In genomic region chr7:144387537-144387936, GRCm38 (mm10) we compare ENCODE assay signal across 18 mouse cellular contexts.
DNase-seq lines count a peak whose midpoint lies in the region; ATAC-seq and TF ChIP-seq lines count a peak whose summit lies in the region.
"Had no signal": no experiment of that assay in that cellular context is flagged by ENCODE, and none has a peak within 500 bp of the region (broad histone marks: within the 10 kb centered on the region; RNA-seq: fewer than 3 reads in every experiment).

No protein-coding gene starts in this region.

- no peak overlapping the region for H3K4me2 ChIP-seq in midbrain, postnatal 0 days (ENCODE audit: low read depth, low read length, poor library complexity, severe bottlenecking)
- no peak overlapping the region for H3K4me2 ChIP-seq in midbrain, embryonic 11.5 days
- H3K4me2 ChIP-seq: embryonic facial prominence, embryonic 15.5 days; hindbrain, embryonic 13.5 days; intestine, embryonic 15.5 days had no signal

- H3K4me1 ChIP-seq in midbrain, postnatal 0 days (ENCODE audit: insufficient read depth, low read length): 0 out of 2 replicates have a peak, but pooled peaks cover 3% of the 10 kb centered on the region
- no peaks in the 10 kb centered on the region for H3K4me1 ChIP-seq in midbrain, embryonic 11.5 days (ENCODE audit: control insufficient read depth, insufficient read depth, low read length)
- no peaks in the 10 kb centered on the region for H3K4me1 ChIP-seq in bone marrow, adult 2 months (ENCODE audit: control insufficient read depth, insufficient read depth, low read length)
- H3K4me1 ChIP-seq: embryonic facial prominence, embryonic 15.5 days; heart, embryonic 10.5 days; intestine, embryonic 15.5 days had no signal

- ATAC-seq in midbrain, postnatal 0 days (ENCODE audit: low FRiP score): no peak
- no peak for ATAC-seq in midbrain, embryonic 11.5 days (ENCODE audit: low FRiP score)
- ATAC-seq: intestine, embryonic 15.5 days had no signal

- H3K27ac ChIP-seq in layer of hippocampus, adult 2 months: no peak overlapping the region
- H3K27ac ChIP-seq in midbrain, postnatal 0 days (ENCODE audit: low read depth, low read length): no peak overlapping the region
- H3K27ac ChIP-seq in midbrain, embryonic 11.5 days (ENCODE audit: low read depth, low read length): no peak overlapping the region
- no peak overlapping the region for H3K27ac ChIP-seq in bone marrow, adult 2 months (ENCODE audit: control insufficient read depth, insufficient read depth, low read depth, low read length, poor library complexity)
- H3K27ac ChIP-seq: embryonic facial prominence, embryonic 15.5 days; gastrocnemius, adult 2 months; heart, embryonic 10.5 days; hindbrain, embryonic 13.5 days; intestine, embryonic 15.5 days had no signal

- 92% methylated on average over 6 of the region's 6 CpGs for WGBS in midbrain, postnatal 0 days
- 92% methylated on average over 6 of the region's 6 CpGs for WGBS in midbrain, embryonic 11.5 days
- WGBS in bone marrow, adult 2 months: 80% methylated on average over 6 of the region's 6 CpGs

- DNase-seq in layer of hippocampus, adult 2 months (ENCODE audit: low spot score in 2 of 2): no peak
- no peak for DNase-seq in layer of hippocampus, adult 9-10 months (ENCODE audit: low spot score)
- DNase-seq in midbrain, postnatal 0 days (ENCODE audit: low spot score): no peak
- no peak for DNase-seq in midbrain, embryonic 11.5 days (ENCODE audit: low spot score, missing footprints)
- DNase-seq in ES-CJ7 (ENCODE audit: low read depth, low spot score): peak; percentile 28
- no peak for DNase-seq in retina, postnatal 1 day
- no peak for DNase-seq in cerebellum, adult 8-10 months
- DNase-seq: adrenal gland, adult 8-10 months; embryo, embryonic 11 days; gastrocnemius, adult 2 months; heart, postnatal 10 days; kidney, postnatal 10 days; lung, postnatal 4 days had no signal

- no peaks in the 10 kb centered on the region for H3K36me3 ChIP-seq in midbrain, postnatal 0 days (ENCODE audit: insufficient read depth, low read length)
- no peaks in the 10 kb centered on the region for H3K36me3 ChIP-seq in midbrain, embryonic 11.5 days (ENCODE audit: control insufficient read depth, insufficient read depth, low read length)
- H3K36me3 ChIP-seq: embryonic facial prominence, embryonic 15.5 days; heart, embryonic 10.5 days; intestine, embryonic 15.5 days had no signal

- no peaks in the 10 kb centered on the region for H3K27me3 ChIP-seq in midbrain, postnatal 0 days (ENCODE audit: insufficient read depth, low read length)
- no peaks in the 10 kb centered on the region for H3K27me3 ChIP-seq in midbrain, embryonic 11.5 days (ENCODE audit: control insufficient read depth, insufficient read depth, low read length)
- H3K27me3 ChIP-seq: embryonic facial prominence, embryonic 15.5 days; hindbrain, embryonic 13.5 days; intestine, embryonic 15.5 days had no signal

- peak; percentile 59 for TF ChIP-seq CTCF in layer of hippocampus, adult 2 months (conservative IDR thresholded peaks at IDR 0.05)
- peak; percentile 48 for TF ChIP-seq CTCF in midbrain, postnatal 0 days (IDR thresholded peaks at IDR 0.05)
- peak; percentile 16; the same call in 1 of the 2 replicates for TF ChIP-seq CTCF in bone marrow, adult 2 months (IDR thresholded peaks at IDR 0.05; ENCODE audit: control insufficient read depth, insufficient read depth, low read length)

- TF ChIP-seq POLR2A in bone marrow, adult 2 months (IDR thresholded peaks at IDR 0.05; ENCODE audit: borderline replicate concordance, control insufficient read depth, low read depth, low read length): no peak

- H3K9me3 ChIP-seq in midbrain, postnatal 0 days (ENCODE audit: low read length): no peaks in the 10 kb centered on the region
- no peaks in the 10 kb centered on the region for H3K9me3 ChIP-seq in midbrain, embryonic 11.5 days (ENCODE audit: control insufficient read depth, low read length)
- H3K9me3 ChIP-seq: embryonic facial prominence, embryonic 15.5 days; heart, embryonic 10.5 days; intestine, embryonic 15.5 days had no signal

- H3K4me3 ChIP-seq in layer of hippocampus, adult 2 months: no peak overlapping the region
- H3K4me3 ChIP-seq in midbrain, postnatal 0 days (ENCODE audit: low read depth, low read length): no peak overlapping the region
- H3K4me3 ChIP-seq in midbrain, embryonic 11.5 days (ENCODE audit: low read depth, low read length): no peak overlapping the region
- H3K4me3 ChIP-seq in bone marrow, adult 2 months (replicated peaks; ENCODE audit: control insufficient read depth, low read depth, low read length): no peak overlapping the region
- H3K4me3 ChIP-seq: embryonic facial prominence, embryonic 15.5 days; gastrocnemius, adult 2 months; heart, embryonic 10.5 days; hindbrain, embryonic 13.5 days; intestine, embryonic 15.5 days had no signal

- no peak overlapping the region for H3K9ac ChIP-seq in midbrain, postnatal 0 days (replicated peaks; ENCODE audit: low read length, poor library complexity, severe bottlenecking)
- no peak overlapping the region for H3K9ac ChIP-seq in midbrain, embryonic 11.5 days (ENCODE audit: low read length)
- H3K9ac ChIP-seq: embryonic facial prominence, embryonic 15.5 days; hindbrain, embryonic 13.5 days; intestine, embryonic 15.5 days had no signal
